In genomic region chr8:81286280-81287034, GRCm38 (mm10) we compare ENCODE assay signal across 24 mouse cellular contexts. TPM values are rescaled to one million over a fixed set of nuclear protein-coding genes. Genes with fewer than 3 reads are reported as not detected.
DNase-seq lines count a peak whose midpoint lies in the region; ATAC-seq and TF ChIP-seq lines count a peak whose summit lies in the region.
"Had no signal": no experiment of that assay in that cellular context is flagged by ENCODE, and none has a peak within 500 bp of the region (broad histone marks: within the 10 kb centered on the region; RNA-seq: fewer than 3 reads in every experiment).

No protein-coding gene starts in this region.

- H3K4me1 ChIP-seq in midbrain, embryonic 14.5 days (ENCODE audit: control insufficient read depth, insufficient read depth, low read length) = no peaks in the 10 kb centered on the region
- no peaks in the 10 kb centered on the region for H3K4me1 ChIP-seq in midbrain, embryonic 16.5 days (ENCODE audit: control insufficient read depth, insufficient read depth, low read length)
- H3K4me1 ChIP-seq: forebrain, embryonic 12.5 days; heart, embryonic 13.5 days; hindbrain, embryonic 12.5 days; limb, embryonic 12.5 days; midbrain, embryonic 13.5 days; neural tube, embryonic 12.5 days had no signal

- H3K27me3 ChIP-seq in midbrain, embryonic 14.5 days (ENCODE audit: control insufficient read depth, insufficient read depth, low read length) = no peaks in the 10 kb centered on the region
- no peaks in the 10 kb centered on the region for H3K27me3 ChIP-seq in midbrain, embryonic 16.5 days (ENCODE audit: control insufficient read depth, insufficient read depth, low read depth, low read length)
- H3K27me3 ChIP-seq: forebrain, embryonic 12.5 days; heart, embryonic 13.5 days; hindbrain, embryonic 12.5 days; limb, embryonic 12.5 days; midbrain, embryonic 13.5 days; neural tube, embryonic 12.5 days had no signal

- peak; percentile 13 for DNase-seq in midbrain, embryonic 14.5 days
- peak; percentile 13 for DNase-seq in brain, embryonic 14.5 days (ENCODE audit: low read depth)
- DNase-seq in kidney, postnatal 4 days = no peak
- DNase-seq in cerebellum, adult 9-11 months = no peak
- no peak for DNase-seq in lung, adult 18-20 months
- DNase-seq: B cell, adult 2 months; cerebellum, adult 2 months; gastrocnemius, postnatal 36 days; heart, adult 2 months; heart, postnatal 14 days; kidney, adult 2 months; right cerebral cortex, postnatal 14 days had no signal

- no peaks in the 10 kb centered on the region for H3K36me3 ChIP-seq in midbrain, embryonic 14.5 days (ENCODE audit: control insufficient read depth, insufficient read depth, low read length)
- H3K36me3 ChIP-seq in midbrain, embryonic 16.5 days (ENCODE audit: control insufficient read depth, insufficient read depth, low read length) = no peaks in the 10 kb centered on the region
- H3K36me3 ChIP-seq: forebrain, embryonic 12.5 days; heart, embryonic 13.5 days; hindbrain, embryonic 12.5 days; limb, embryonic 12.5 days; midbrain, embryonic 13.5 days; neural tube, embryonic 12.5 days had no signal

- H3K9ac ChIP-seq in midbrain, embryonic 14.5 days (replicated peaks; ENCODE audit: low read length) = no peak overlapping the region
- H3K9ac ChIP-seq in midbrain, embryonic 16.5 days (ENCODE audit: low read depth, low read length) = no peak overlapping the region
- H3K9ac ChIP-seq: forebrain, embryonic 12.5 days; heart, embryonic 13.5 days; hindbrain, embryonic 12.5 days; limb, embryonic 12.5 days; liver, embryonic 14.5 days; midbrain, embryonic 13.5 days; neural tube, embryonic 12.5 days had no signal

- H3K9me3 ChIP-seq in midbrain, embryonic 14.5 days (ENCODE audit: control insufficient read depth, low read length) = no peaks in the 10 kb centered on the region
- H3K9me3 ChIP-seq in midbrain, embryonic 16.5 days (replicated peaks; ENCODE audit: control insufficient read depth, low read length, poor library complexity, severe bottlenecking) = no peaks in the 10 kb centered on the region
- H3K9me3 ChIP-seq: forebrain, embryonic 12.5 days; heart, embryonic 13.5 days; hindbrain, embryonic 12.5 days; limb, embryonic 12.5 days; midbrain, embryonic 13.5 days; neural tube, embryonic 12.5 days had no signal

- 59% methylated on average over 8 of the region's 8 CpGs for WGBS in midbrain, embryonic 14.5 days
- 61% methylated on average over 8 of the region's 8 CpGs for WGBS in midbrain, embryonic 16.5 days

- no peak overlapping the region for H3K4me3 ChIP-seq in midbrain, embryonic 14.5 days (replicated peaks; ENCODE audit: low read depth, low read length)
- H3K4me3 ChIP-seq in midbrain, embryonic 16.5 days (ENCODE audit: low read depth, low read length) = no peak overlapping the region
- H3K4me3 ChIP-seq: forebrain, embryonic 12.5 days; heart, adult 2 months; heart, embryonic 13.5 days; hindbrain, embryonic 12.5 days; layer of hippocampus, adult 2 months; limb, embryonic 12.5 days; midbrain, embryonic 13.5 days; neural tube, embryonic 12.5 days had no signal

- TF ChIP-seq POLR2A in brain, embryonic 14.5 days (IDR thresholded peaks at IDR 0.05; ENCODE audit: borderline replicate concordance, extremely low read depth, insufficient read depth, insufficient read length, poor library complexity, severe bottlenecking) = no peak

- no peak for ATAC-seq in midbrain, embryonic 14.5 days (ENCODE audit: low FRiP score, low TSS enrichment)
- no peak for ATAC-seq in midbrain, embryonic 16.5 days
- ATAC-seq in megakaryocyte, adult 5-6 weeks (ENCODE audit: poor library complexity, severe bottlenecking) = peak; percentile 30; the same call in 1 of the 2 replicates
- ATAC-seq: midbrain, embryonic 13.5 days had no signal

- TF ChIP-seq CTCF in brain, embryonic 14.5 days (IDR thresholded peaks at IDR 0.05; ENCODE audit: borderline replicate concordance, extremely low read depth, insufficient read depth, insufficient read length) = no peak

- no peak overlapping the region for H3K4me2 ChIP-seq in midbrain, embryonic 14.5 days (ENCODE audit: low read length)
- no peak overlapping the region for H3K4me2 ChIP-seq in midbrain, embryonic 16.5 days (ENCODE audit: low read length)
- H3K4me2 ChIP-seq: forebrain, embryonic 12.5 days; heart, embryonic 13.5 days; hindbrain, embryonic 12.5 days; limb, embryonic 12.5 days; midbrain, embryonic 13.5 days; neural tube, embryonic 12.5 days had no signal

- H3K27ac ChIP-seq in midbrain, embryonic 14.5 days (replicated peaks; ENCODE audit: low read depth, low read length) = no peak overlapping the region
- no peak overlapping the region for H3K27ac ChIP-seq in midbrain, embryonic 16.5 days (ENCODE audit: low read length)
- H3K27ac ChIP-seq: forebrain, embryonic 12.5 days; heart, adult 2 months; heart, embryonic 13.5 days; hindbrain, embryonic 12.5 days; kidney, postnatal 0 days; layer of hippocampus, adult 2 months; limb, embryonic 12.5 days; liver, embryonic 14.5 days; macrophage; midbrain, embryonic 13.5 days; neural tube, embryonic 12.5 days had no signal

RNA-seq across cellular contexts. Expression of gene Inpp4b, which starts 55.9 kb away (rescaled TPM):
- polyA plus RNA-seq in midbrain, embryonic 14.5 days (2014; fragmentation: Nextera tagmentation; extraction: Ambion mirVana) = 6.2 and 8.1 TPM in 2 replicates
- polyA plus RNA-seq in midbrain, embryonic 16.5 days (2015; fragmentation: Nextera tagmentation; extraction: Ambion mirVana) = 10.8 and 11.0 TPM in 2 replicates
- 1.8 and 3.0 TPM in 2 replicates for polyA plus RNA-seq in brain, embryonic 14.5 days (2012; rRNA removed)
- 4.1 and 6.3 TPM in 2 replicates for total RNA-seq in megakaryocyte, adult 5-6 weeks (2015)
- total RNA-seq in megakaryocyte, adult 5-6 weeks (2017) = 4.6 and 8.0 TPM in 2 replicates

Comparison
In these comparisons a context has a peak if more than half of its experiments do, and no peak if none do; other contexts are left out.
1. DNase-seq: peak in midbrain, embryonic 14.5 days (single experiment) and brain, embryonic 14.5 days (single experiment); none in kidney, postnatal 4 days (0 of 2), cerebellum, adult 9-11 months (single experiment) and lung, adult 18-20 months (0 of 2).